Mouse (Mus musculus) MEL (cell line): ENCODE measurements around the gene Arhgap19. TPM values are rescaled to one million over a fixed set of nuclear protein-coding genes. Genes with fewer than 3 reads are reported as not detected.

Experiments
- DNase-seq: peaks from one replicate; pipeline ENCODE4 v3.0.0; 2011; ENCODE audit warnings: low read depth, low spot score
- H3K27ac ChIP-seq: 2 replicates; pipeline ENCODE4 v1.5.1; 2012; ENCODE audit warnings: low read depth, mild to moderate bottlenecking, control low read depth, low read length, moderate library complexity; ENCODE audit not compliant: control insufficient read depth
- H3K27me3 ChIP-seq, 2 experiments: fragments of 150-350 bp in 1 of 2; sonication (generic) in 1 of 2; 2 replicates each; pipeline ENCODE4 v1.6.1; 2012; ENCODE audit warnings: low read length in 2 of 2, mild to moderate bottlenecking in 2 of 2, improper control_type of control experiment in 1 of 2, moderate library complexity in 1 of 2; ENCODE audit not compliant: insufficient read depth in 2 of 2, control insufficient read depth in 1 of 2
- H3K36me3 ChIP-seq, 2 experiments: 2 replicates each; pipeline ENCODE4 v1.6.1; 2012 to 2014; ENCODE audit warnings: low read length in 2 of 2, improper control_type of control experiment in 1 of 2, inconsistent platforms in 1 of 2, mild to moderate bottlenecking in 1 of 2; ENCODE audit not compliant: insufficient read depth in 2 of 2, control insufficient read depth in 1 of 2
- H3K4me1 ChIP-seq, 2 experiments: fragments of 150-350 bp in 1 of 2; sonication (generic) in 1 of 2; 2 replicates each; pipeline ENCODE4 v1.6.1; 2012; ENCODE audit warnings: low read length in 2 of 2, improper control_type of control experiment in 1 of 2, mild to moderate bottlenecking in 1 of 2; ENCODE audit not compliant: insufficient read depth in 2 of 2, control insufficient read depth in 1 of 2
- H3K4me3 ChIP-seq, 2 experiments: fragments of 150-350 bp in 1 of 2; sonication (generic) in 1 of 2; 2 replicates each; pipeline ENCODE4 v1.5.1; 2012; ENCODE audit warnings: low read depth in 2 of 2, low read length in 2 of 2, mild to moderate bottlenecking in 2 of 2, moderate library complexity in 2 of 2, control low read depth in 1 of 2, improper control_type of control experiment in 1 of 2; ENCODE audit not compliant: control insufficient read depth in 1 of 2, insufficient read depth in 1 of 2
- H3K79me2 ChIP-seq: 2 replicates; pipeline ENCODE4 v1.6.1; 2012; ENCODE audit warnings: mild to moderate bottlenecking, low read length, moderate library complexity; ENCODE audit not compliant: control insufficient read depth, poor library complexity, insufficient read depth
- H3K9ac ChIP-seq: 2 replicates; pipeline ENCODE4 v1.6.1; 2012; ENCODE audit warnings: low read depth, mild to moderate bottlenecking, control low read depth, low read length, moderate library complexity; ENCODE audit not compliant: control insufficient read depth, poor library complexity, severe bottlenecking
- H3K9me3 ChIP-seq: fragments of 150-350 bp; sonication (generic); replicated peaks from 2 replicates; pipeline ENCODE4 v1.6.1; 2012; ENCODE audit warnings: mild to moderate bottlenecking, low read length, improper control_type of control experiment, moderate library complexity; ENCODE audit not compliant: insufficient read depth
- BHLHE40 ChIP-seq: IDR thresholded peaks from 2 replicates; pipeline ENCODE4 v1.6.1; 2012; ENCODE audit warnings: low read depth, mild to moderate bottlenecking, inconsistent platforms, low read length, improper control_type of control experiment, borderline replicate concordance
- E2F4 ChIP-seq: IDR thresholded peaks from 2 replicates; pipeline ENCODE4 v1.6.1; 2011; ENCODE audit warnings: low read depth, low read length, improper control_type of control experiment, borderline replicate concordance
- ELF1 ChIP-seq: IDR thresholded peaks from 2 replicates; pipeline ENCODE4 v1.6.1; 2014; ENCODE audit warnings: low read depth, mild to moderate bottlenecking, inconsistent platforms, low read length, improper control_type of control experiment, moderate library complexity
- EP300 ChIP-seq, 2 experiments: IDR thresholded peaks; 2 replicates each; pipeline ENCODE4 v1.6.1; 2011; ENCODE audit warnings: improper control_type of control experiment in 2 of 2, low read length in 2 of 2, low read depth in 1 of 2, mild to moderate bottlenecking in 1 of 2
- ETS1 ChIP-seq: IDR thresholded peaks from 2 replicates; pipeline ENCODE4 v1.6.1; 2012; ENCODE audit warnings: low read depth, mild to moderate bottlenecking, inconsistent platforms, low read length, improper control_type of control experiment, moderate library complexity
- GATA1 ChIP-seq: IDR thresholded peaks from 2 replicates; pipeline ENCODE4 v1.6.1; 2011; ENCODE audit warnings: low read depth, low read length, improper control_type of control experiment
- HCFC1 ChIP-seq: IDR thresholded peaks from 2 replicates; pipeline ENCODE4 v1.6.1; 2012; ENCODE audit warnings: low read depth, mild to moderate bottlenecking, inconsistent platforms, low read length, improper control_type of control experiment, moderate library complexity
- JUND ChIP-seq: IDR thresholded peaks from 2 replicates; pipeline ENCODE4 v1.6.1; 2011; ENCODE audit warnings: low read depth, mild to moderate bottlenecking, improper control_type of control experiment, low read length
- KAT2A ChIP-seq: conservative IDR thresholded peaks from 2 replicates; pipeline ENCODE4 v1.6.1; 2012; ENCODE audit warnings: low read depth, low read length, improper control_type of control experiment, inconsistent platforms
- MAFK ChIP-seq: IDR thresholded peaks from 2 replicates; pipeline ENCODE4 v1.6.1; 2011; ENCODE audit warnings: low read depth, mild to moderate bottlenecking, low read length, improper control_type of control experiment, borderline replicate concordance
- MAZ ChIP-seq: IDR thresholded peaks from 2 replicates; pipeline ENCODE4 v1.6.1; 2012; ENCODE audit warnings: low read depth, mild to moderate bottlenecking, inconsistent platforms, low read length, improper control_type of control experiment
- MXI1 ChIP-seq: IDR thresholded peaks from 2 replicates; pipeline ENCODE4 v1.6.1; 2011; ENCODE audit warnings: mild to moderate bottlenecking, low read depth, low read length, improper control_type of control experiment
- MYB ChIP-seq: IDR thresholded peaks from 2 replicates; pipeline ENCODE4 v1.6.1; 2011; ENCODE audit warnings: mild to moderate bottlenecking, low read depth, low read length, improper control_type of control experiment
- NELFE ChIP-seq: IDR thresholded peaks from 2 replicates; pipeline ENCODE4 v1.6.1; 2011; ENCODE audit warnings: low read depth, low read length, improper control_type of control experiment
- NRF1 ChIP-seq: IDR thresholded peaks from 2 replicates; pipeline ENCODE4 v1.6.1; 2014; ENCODE audit warnings: low read depth, mild to moderate bottlenecking, inconsistent platforms, low read length, improper control_type of control experiment, moderate library complexity; ENCODE audit not compliant: poor library complexity, insufficient read depth, severe bottlenecking
- POLR2AphosphoS2 ChIP-seq: IDR thresholded peaks from 2 replicates; pipeline ENCODE4 v1.6.1; 2011; ENCODE audit warnings: low read length, improper control_type of control experiment
- RAD21 ChIP-seq: IDR thresholded peaks from 2 replicates; pipeline ENCODE4 v1.6.1; 2011; ENCODE audit warnings: mild to moderate bottlenecking, low read depth, low read length, improper control_type of control experiment
- RCOR1 ChIP-seq: IDR thresholded peaks from 2 replicates; pipeline ENCODE4 v1.6.1; 2012; ENCODE audit warnings: low read depth, mild to moderate bottlenecking, inconsistent platforms, low read length, improper control_type of control experiment
- SIN3A ChIP-seq: IDR thresholded peaks from 2 replicates; pipeline ENCODE4 v1.6.1; 2012; ENCODE audit warnings: low read length, improper control_type of control experiment, inconsistent platforms
- SMC3 ChIP-seq: IDR thresholded peaks from 2 replicates; pipeline ENCODE4 v1.6.1; 2011; ENCODE audit warnings: low read depth, low read length, improper control_type of control experiment
- TAL1 ChIP-seq: IDR thresholded peaks from 2 replicates; pipeline ENCODE4 v1.6.1; 2012; ENCODE audit warnings: mild to moderate bottlenecking, inconsistent platforms, low read length, moderate library complexity, mixed read lengths
- TBP ChIP-seq: IDR thresholded peaks from 2 replicates; pipeline ENCODE4 v1.8.0; 2011; ENCODE audit warnings: low read depth, low read length, improper control_type of control experiment
- TCF12 ChIP-seq: IDR thresholded peaks from 2 replicates; pipeline ENCODE4 v1.6.1; 2014; ENCODE audit warnings: low read depth, mild to moderate bottlenecking, inconsistent platforms, low read length, improper control_type of control experiment, moderate library complexity
- USF2 ChIP-seq, 2 experiments: IDR thresholded peaks; 2 replicates each; pipeline ENCODE4 v1.6.1; 2011 to 2012; ENCODE audit warnings: improper control_type of control experiment in 2 of 2, low read length in 2 of 2, borderline replicate concordance in 1 of 2, inconsistent platforms in 1 of 2, low read depth in 1 of 2, mild to moderate bottlenecking in 1 of 2; ENCODE audit not compliant: insufficient read depth in 1 of 2
- ZKSCAN1 ChIP-seq: IDR thresholded peaks from 2 replicates; pipeline ENCODE4 v1.6.1; 2012; ENCODE audit warnings: low read depth, mild to moderate bottlenecking, inconsistent platforms, low read length, improper control_type of control experiment, moderate library complexity
- ZNF384 ChIP-seq: IDR thresholded peaks from 2 replicates; pipeline ENCODE4 v1.6.1; 2012; ENCODE audit warnings: low read depth, mild to moderate bottlenecking, inconsistent platforms, low read length, improper control_type of control experiment
- polyA plus RNA-seq, 2 experiments: library from polyadenylated mRNA; stranded (reverse) in 1 of 2; unstranded in 1 of 2; fragments of >175 nt in 1 of 2; fragments of >200 nt in 1 of 2; gene quantifications; 2 replicates each; pipeline versions ENCODE4 v1.2.1 to v1.2.4; 2012; ENCODE audit warnings: low replicate concordance in 2 of 2, low read depth in 1 of 2; ENCODE audit not compliant: insufficient read length in 2 of 2, insufficient read depth in 1 of 2, missing spikeins in 1 of 2
- total RNA-seq: library from RNA; depleted of rRNA; stranded (reverse); fragments of 300-350 nt; gene quantifications from 2 replicates; pipeline ENCODE4 v1.2.3, GENCODE M21; 2012

Arhgap19 gene
- total and polyA plus RNA-seq, 3 experiments, result 47.5 to 67.9 TPM; not detected in 1

- H3K27ac ChIP-seq, result no peak overlapping the region
- TF ChIP-seq ETS1 (no peak), SIN3A (no peak), MAZ (no peak), GATA1 (no peak), TBP (no peak), E2F4 (no peak), MYB (no peak), JUND (no peak), TAL1 (no peak), NELFE (no peak), MXI1 (no peak), HCFC1 (no peak), USF2 (IDR thresholded peaks at IDR 0.05; ENCODE audit: borderline replicate concordance in 1 of 2, insufficient read depth in 1 of 2, low read depth in 1 of 2, low read length in 2 of 2) (no peak), ZNF384 (no peak), TCF12 (no peak), BHLHE40 (no peak), RCOR1 (no peak), RAD21 (no peak), EP300 (IDR thresholded peaks at IDR 0.05; ENCODE audit: low read depth in 1 of 2, low read length in 2 of 2) (no peak)
- TF ChIP-seq, all 39 proteins: peak for 0
- peaks cover 16 to 35% of the 10 kb centered on the region in 2 experiments for H3K4me1 ChIP-seq
- no peak overlapping the region for H3K9ac ChIP-seq
- H3K79me2 ChIP-seq, result no peaks in the 10 kb centered on the region
- H3K9me3 ChIP-seq, result no peaks in the 10 kb centered on the region
- H3K36me3 ChIP-seq, result peaks cover 0 to 21% of the 10 kb centered on the region in 2 experiments; a peak in 2 of 4 replicates
- no peak for DNase-seq
- no peaks in the 10 kb centered on the region for H3K27me3 ChIP-seq
- H3K4me3 ChIP-seq, result no peak overlapping the region
Measured at GRCm38 (mm10) chr19:41812525-41812924, 10.7 kb upstream of the Arhgap19 start.

GRCm38 (mm10) chr19:41810074-41810473, 8.2 kb upstream of the Arhgap19 start:
- no peaks in the 10 kb centered on the region for H3K27me3 ChIP-seq
- peaks cover 23 to 31% of the 10 kb centered on the region in 2 experiments for H3K4me1 ChIP-seq
- H3K9me3 ChIP-seq, result no peaks in the 10 kb centered on the region
- no peak overlapping the region for H3K9ac ChIP-seq
- no peak overlapping the region for H3K27ac ChIP-seq
- H3K36me3 ChIP-seq, result peaks cover 0 to 19% of the 10 kb centered on the region in 2 experiments; a peak in 2 of 4 replicates
- TF ChIP-seq TCF12 (no peak), POLR2AphosphoS2 (no peak), GATA1 (no peak), ZKSCAN1 (no peak), EP300 (IDR thresholded peaks at IDR 0.05; ENCODE audit: low read depth in 1 of 2, low read length in 2 of 2) (no peak), KAT2A (no peak), SMC3 (no peak), ETS1 (no peak), NRF1 (no peak), HCFC1 (no peak), ELF1 (no peak), TBP (no peak), MYB (no peak), MAFK (no peak)
- H3K4me3 ChIP-seq, result no peak overlapping the region
- no peak for DNase-seq
- H3K79me2 ChIP-seq, result no peaks in the 10 kb centered on the region
